Mouse (Mus musculus) stomach, postnatal 0 days (tissue): ENCODE measurements around the gene Syt7. TPM values are rescaled to one million over a fixed set of nuclear protein-coding genes. Genes with fewer than 3 reads are reported as not detected.
A peak's percentile ranks its signal among the peaks of the same experiment; 100 is the strongest.

ENCODE experiments used
- ATAC-seq: fragments of 200-750 bp; cut with Nextera tagmentation; 2 replicates; pipeline ENCODE4 v1.8.0; 2017; ENCODE audit not compliant: low FRiP score, low TSS enrichment
- DNase-seq: peaks from one replicate; pipeline ENCODE4 v3.0.0-alpha.2; 2016; ENCODE audit warnings: low spot score
- H3K27ac ChIP-seq: fragments of 300-500 bp; sonication (generic); replicated peaks from 2 replicates; pipeline ENCODE4 v1.5.1; 2014; ENCODE audit warnings: mild to moderate bottlenecking, control low read depth
- H3K27me3 ChIP-seq: fragments of 300-500 bp; sonication (generic); 2 replicates; pipeline ENCODE4 v1.6.1; 2014; ENCODE audit warnings: low read length; ENCODE audit not compliant: control insufficient read depth, insufficient read depth
- H3K36me3 ChIP-seq: fragments of 300-500 bp; sonication (generic); 2 replicates; pipeline ENCODE4 v1.6.1; 2014; ENCODE audit warnings: low read length, mixed read lengths; ENCODE audit not compliant: control insufficient read depth, insufficient read depth
- H3K4me1 ChIP-seq: fragments of 300-500 bp; sonication (generic); replicated peaks from 2 replicates; pipeline ENCODE4 v1.6.1; 2014; ENCODE audit warnings: antibody characterized with exemption; ENCODE audit not compliant: control insufficient read depth, insufficient read depth
- H3K4me2 ChIP-seq: fragments of 300-500 bp; sonication (generic); replicated peaks from 2 replicates; pipeline ENCODE4 v1.6.1; 2014; ENCODE audit warnings: low read depth, mild to moderate bottlenecking, control low read depth, moderate library complexity
- H3K4me3 ChIP-seq: fragments of 300-500 bp; sonication (generic); 2 replicates; pipeline ENCODE4 v1.5.1; 2014; ENCODE audit warnings: low read depth, low read length, control low read depth
- H3K9ac ChIP-seq: fragments of 300-500 bp; sonication (generic); 2 replicates; pipeline ENCODE4 v1.6.1; 2014; ENCODE audit warnings: mild to moderate bottlenecking, low read length, control low read depth, mixed read lengths
- H3K9me3 ChIP-seq: fragments of 300-500 bp; sonication (generic); 2 replicates; pipeline ENCODE4 v1.6.1; 2016; ENCODE audit warnings: low read length; ENCODE audit not compliant: control insufficient read depth
- CTCF ChIP-seq: IDR thresholded peaks from 2 replicates; pipeline ENCODE4 v1.5.1; 2016; ENCODE audit warnings: antibody characterized with exemption, low read depth, mild to moderate bottlenecking, moderate library complexity
- EP300 ChIP-seq: optimal IDR thresholded peaks from 2 replicates; pipeline ENCODE3; 2016; ENCODE audit warnings: antibody characterized with exemption
- WGBS: fragments of 180-500 bp; shearing (Covaris S2); extraction: QIAGEN DNeasy Blood & Tissue Kit; methylation state at CpG from one replicate; pipeline ENCODE4 v1.1.7; 2014; 5-methylcytosine and 5-hydroxymethylcytosine counted together
- polyA plus RNA-seq: library from polyadenylated mRNA; unstranded; fragments of >200 nt; fragmentation: Nextera tagmentation; extraction: Ambion mirVana; gene quantifications from 2 replicates; pipeline ENCODE4 v1.2.1, GENCODE M21; 2015

Gene Syt7
- polyA plus RNA-seq, 1 experiment from 2014 or later = 2.7 TPM

GRCm38 (mm10) chr19:10449190-10449589 lies 60.3 kb downstream of the Syt7 start:
- ATAC-seq (no peak), DNase-seq (no peak)
- Histone ChIP-seq H3K36me3 (no peaks in the 10 kb centered on the region), H3K9ac (no peak overlapping the region), H3K4me3 (no peak overlapping the region), H3K27me3 (no peaks in the 10 kb centered on the region), H3K27ac (no peak overlapping the region), H3K4me1 (no peaks in the 10 kb centered on the region), H3K4me2 (no peak overlapping the region), H3K9me3 (no peaks in the 10 kb centered on the region)
- WGBS = 59% methylated on average over 6 of the region's 6 CpGs
- TF ChIP-seq CTCF = no peak
- no peak for TF ChIP-seq EP300

DNA sequence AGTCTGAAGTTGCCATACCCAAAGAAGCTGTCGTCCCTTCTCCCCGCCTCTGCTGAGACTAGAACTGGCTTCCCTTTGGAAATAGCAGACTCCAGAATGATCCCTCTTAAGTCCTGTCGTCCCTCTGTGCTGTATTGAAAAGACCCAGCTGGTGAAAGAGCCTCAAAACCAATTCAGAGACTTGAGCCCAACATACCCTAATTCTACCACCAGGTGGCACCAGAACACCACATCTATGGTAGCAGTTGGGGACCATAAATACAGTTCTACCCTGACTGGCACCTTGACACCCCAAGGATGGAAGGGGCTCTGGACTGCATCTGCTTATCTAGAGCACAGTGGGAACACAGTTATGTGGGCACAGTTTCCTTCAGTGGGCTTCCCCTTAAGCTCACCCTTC lies 60.8 kb downstream of the Syt7 start:
- H3K27ac ChIP-seq = no peak overlapping the region
- WGBS = 0% methylated on average over 3 of the region's 3 CpGs
- H3K9me3 ChIP-seq = no peaks in the 10 kb centered on the region
- TF ChIP-seq CTCF = peak; percentile 98
- TF ChIP-seq EP300 = no peak
- no peaks in the 10 kb centered on the region for H3K27me3 ChIP-seq
- no peak overlapping the region for H3K9ac ChIP-seq
- no peak overlapping the region for H3K4me3 ChIP-seq
- ATAC-seq (peak; percentile 48; the same call in 1 of the 2 replicates), DNase-seq (peak; percentile 74)
- no peak overlapping the region for H3K4me2 ChIP-seq
- no peaks in the 10 kb centered on the region for H3K36me3 ChIP-seq
- H3K4me1 ChIP-seq = no peaks in the 10 kb centered on the region

DNA sequence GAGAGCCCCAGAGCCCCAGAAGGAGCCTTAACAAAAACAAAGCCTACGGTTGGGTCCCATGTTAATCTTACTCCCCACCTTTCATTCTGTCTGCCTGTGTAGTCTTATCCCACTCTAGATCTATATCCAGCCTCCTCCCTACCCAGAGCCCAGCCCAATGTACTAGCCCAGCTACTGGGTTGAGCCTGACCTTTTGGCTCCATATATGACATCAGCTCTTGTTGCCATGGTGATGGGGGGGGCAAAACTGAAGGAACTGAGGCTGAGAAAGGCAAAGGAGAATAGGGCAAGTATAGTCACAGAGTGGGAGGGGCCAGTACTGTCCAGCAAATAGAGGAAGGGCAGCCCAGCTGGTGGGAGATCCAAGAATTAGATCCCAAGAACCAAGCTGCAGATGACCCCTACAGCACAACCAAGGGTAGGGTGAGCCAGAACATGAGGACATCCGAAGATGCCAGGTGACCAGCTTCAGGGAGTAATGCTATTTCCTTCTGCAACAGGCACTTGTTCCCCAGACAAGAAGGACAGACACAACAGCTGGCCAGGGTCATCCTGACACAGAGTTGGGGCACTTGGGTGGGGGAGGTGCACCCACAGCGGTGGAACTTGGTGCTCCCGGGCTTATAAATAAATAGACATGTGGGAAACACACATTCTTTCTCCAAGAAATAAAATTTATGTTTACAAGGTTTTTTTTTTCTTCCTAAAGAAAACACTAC lies 66.0 kb downstream of the Syt7 start:
- Histone ChIP-seq H3K4me2 (0 out of 2 replicates have a peak overlapping the region, but pooled peaks have one; percentile 5), H3K4me3 (peak overlapping the region; percentile 4; the same call in 1 of the 2 replicates), H3K9ac (no peak overlapping the region), H3K36me3 (no peaks in the 10 kb centered on the region), H3K27me3 (peaks cover 3% of the 10 kb centered on the region; the same call in 1 of the 2 replicates), H3K4me1 (no peaks in the 10 kb centered on the region; the same call in 1 of the 2 replicates), H3K9me3 (no peaks in the 10 kb centered on the region), H3K27ac (peak overlapping the region; percentile 58; the same call in 1 of the 2 replicates)
- DNase-seq = peak; percentile 59
- WGBS = 45% methylated on average over 4 of the region's 4 CpGs
- TF ChIP-seq EP300 (no peak), CTCF (no peak)
- peak; percentile 52 for ATAC-seq

GRCm38 (mm10) chr19:10455437-10455806 lies 66.5 kb downstream of the Syt7 start:
- Histone ChIP-seq H3K9ac (no peak overlapping the region), H3K27ac (peak overlapping the region; percentile 58; the same call in 1 of the 2 replicates), H3K4me3 (peak overlapping the region; percentile 4; the same call in 1 of the 2 replicates), H3K4me1 (no peaks in the 10 kb centered on the region; the same call in 1 of the 2 replicates), H3K9me3 (no peaks in the 10 kb centered on the region), H3K4me2 (peak overlapping the region; percentile 23; the same call in 1 of the 2 replicates), H3K27me3 (peaks cover 4% of the 10 kb centered on the region; the same call in 1 of the 2 replicates), H3K36me3 (no peaks in the 10 kb centered on the region)
- WGBS = 62% methylated on average over 3 of the region's 3 CpGs
- TF ChIP-seq EP300 (no peak), CTCF (no peak)
- DNase-seq (no peak), ATAC-seq (no peak)

GRCm38 (mm10) chr19:10456752-10457483 lies 68.0 kb downstream of the Syt7 start, which contains the start of gene Lrrc10b:
Lrrc10b (minus strand) TSS chr19:10457473.
- peaks cover 8% of the 10 kb centered on the region for H3K27me3 ChIP-seq
- TF ChIP-seq EP300 (no peak), CTCF (peak; percentile 69)
- no peaks in the 10 kb centered on the region; the same call in 1 of the 2 replicates for H3K4me1 ChIP-seq
- peak within 1 kb of the TSS; percentile 49 for H3K4me3 ChIP-seq
- no peaks in the 10 kb centered on the region for H3K36me3 ChIP-seq
- peak within 1 kb of the TSS; percentile 56 for H3K27ac ChIP-seq
- peak within 1 kb of the TSS; percentile 50 for H3K9ac ChIP-seq
- under 1% methylated on average over 84 of the region's 96 CpGs for WGBS
- peak within 1 kb of the TSS; percentile 71 for H3K4me2 ChIP-seq
- ATAC-seq = peak; percentile 67
- DNase-seq = peak; percentile 85
- H3K9me3 ChIP-seq = no peaks in the 10 kb centered on the region
